Mouse (Mus musculus): Measurements from ENCODE around the gene Kdsr. TPM values are rescaled to one million over a fixed set of nuclear protein-coding genes. Genes with fewer than 3 reads are reported as not detected.
A peak's percentile ranks its signal among the peaks of the same experiment; 100 is the strongest.

Kdsr gene
- total and polyA plus RNA-seq, 3 experiments, result 15.1 to 20.3 TPM; not detected in 1

- no peak for TF ChIP-seq JUND (IDR thresholded peaks at IDR 0.05; ENCODE audit: low read depth, low read length)
- no peak for TF ChIP-seq E2F4 (IDR thresholded peaks at IDR 0.05; ENCODE audit: borderline replicate concordance, low read depth, low read length)
- peak; percentile 73 for TF ChIP-seq UBTF (IDR thresholded peaks at IDR 0.05; ENCODE audit: borderline replicate concordance, insufficient read depth, low read depth, low read length)
- no peak for TF ChIP-seq NRF1 (IDR thresholded peaks at IDR 0.05; ENCODE audit: insufficient read depth, low read depth, low read length, poor library complexity, severe bottlenecking)
- no peak for TF ChIP-seq MXI1 (IDR thresholded peaks at IDR 0.05; ENCODE audit: low read depth, low read length)
- no peak for TF ChIP-seq MAFK (IDR thresholded peaks at IDR 0.05; ENCODE audit: borderline replicate concordance, low read depth, low read length)
- no peak for TF ChIP-seq BHLHE40 (IDR thresholded peaks at IDR 0.05; ENCODE audit: borderline replicate concordance, low read depth, low read length)
- TF ChIP-seq TCF12 (IDR thresholded peaks at IDR 0.05; ENCODE audit: low read depth, low read length), result no peak
- TF ChIP-seq RAD21 (IDR thresholded peaks at IDR 0.05; ENCODE audit: low read depth, low read length), result no peak
- no peak for TF ChIP-seq NELFE (IDR thresholded peaks at IDR 0.05; ENCODE audit: low read depth, low read length)
- no peak for TF ChIP-seq GABPA (IDR thresholded peaks at IDR 0.05; ENCODE audit: low read depth, low read length)
- TF ChIP-seq MAZ (IDR thresholded peaks at IDR 0.05; ENCODE audit: low read depth, low read length), result no peak
- TF ChIP-seq ZNF384 (IDR thresholded peaks at IDR 0.05; ENCODE audit: low read depth, low read length), result no peak
- TF ChIP-seq ETS1 (IDR thresholded peaks at IDR 0.05; ENCODE audit: low read depth, low read length), result no peak
- no peak for TF ChIP-seq CHD2 (IDR thresholded peaks at IDR 0.05; ENCODE audit: low read length)
- TF ChIP-seq MYB (IDR thresholded peaks at IDR 0.05; ENCODE audit: low read depth, low read length), result no peak
Observed at GRCm38 (mm10) chr1:106713621-106714529, 45.7 kb downstream of the Kdsr start, which contains the start of gene Bcl2 (continued).

- H3K4me1 ChIP-seq (ENCODE audit: control insufficient read depth in 1 of 2, insufficient read depth in 2 of 2, low read length in 2 of 2), result peaks cover 15% of the 10 kb centered on the region in 2 experiments
- peak overlapping the region; percentile 92 for H3K27ac ChIP-seq (ENCODE audit: control insufficient read depth, low read depth, low read length)
- peaks cover 56% of the 10 kb centered on the region for H3K79me2 ChIP-seq (ENCODE audit: control insufficient read depth, insufficient read depth, low read length, poor library complexity)
- H3K27me3 ChIP-seq (ENCODE audit: control insufficient read depth in 1 of 2, insufficient read depth in 2 of 2, low read length in 2 of 2), result no peaks in the 10 kb centered on the region
- H3K36me3 ChIP-seq (ENCODE audit: control insufficient read depth in 1 of 2, insufficient read depth in 2 of 2, low read length in 2 of 2), result peaks cover 0 to 32% of the 10 kb centered on the region in 2 experiments; a peak in 2 of 4 replicates
- H3K4me3 ChIP-seq (ENCODE audit: control insufficient read depth in 1 of 2, insufficient read depth in 1 of 2, low read depth in 2 of 2, low read length in 2 of 2), result peak overlapping the region; percentile 77 to 83
- peak; percentile 76 for DNase-seq (ENCODE audit: low read depth, low spot score)
- H3K9me3 ChIP-seq (replicated peaks; ENCODE audit: insufficient read depth, low read length), result no peaks in the 10 kb centered on the region
- TF ChIP-seq RAD21 (IDR thresholded peaks at IDR 0.05; ENCODE audit: low read depth, low read length), result no peak
- peak in 2 of 3 experiments; percentile 62 to 69; a peak in 4 of 6 replicates for TF ChIP-seq CTCF (IDR thresholded peaks at IDR 0.05 in 2 of 3, conservative IDR thresholded peaks at IDR 0.05 in 1 of 3; ENCODE audit: control insufficient read depth in 1 of 3, insufficient read depth in 1 of 3, low read depth in 2 of 3, low read length in 3 of 3, poor library complexity in 1 of 3, severe bottlenecking in 1 of 3)
- peak in 1 of 2 experiments; percentile 48; a peak in 2 of 4 replicates for TF ChIP-seq POLR2A (IDR thresholded peaks at IDR 0.05; ENCODE audit: control insufficient read depth in 1 of 2, insufficient read depth in 1 of 2, low read depth in 1 of 2, low read length in 2 of 2, poor library complexity in 1 of 2)
- 0 out of 2 replicates have a peak, but pooled peaks have one; percentile 11 for TF ChIP-seq TBP (IDR thresholded peaks at IDR 0.05; ENCODE audit: low read depth, low read length)
- peak overlapping the region; percentile 84 for H3K9ac ChIP-seq (ENCODE audit: control insufficient read depth, low read depth, low read length, poor library complexity, severe bottlenecking)
Observed at GRCm38 (mm10) chr1:106712330-106712729, 47.2 kb downstream of the Kdsr start.

All from MEL (cell line).